Mouse (Mus musculus) embryonic fibroblast, embryonic 13.5 days (primary cell): ENCODE results near the gene Psmc1. TPM values are rescaled to one million over a fixed set of nuclear protein-coding genes. Genes with fewer than 3 reads are reported as not detected.

Experiments
- H3K27ac ChIP-seq: 2 replicates; pipeline ENCODE4 v1.5.1; 2012; ENCODE audit warnings: low read length, control low read depth, inconsistent platforms; ENCODE audit not compliant: insufficient read depth
- H3K4me1 ChIP-seq: 2 replicates; pipeline ENCODE4 v1.6.1; 2011; ENCODE audit warnings: low read length; ENCODE audit not compliant: control insufficient read depth, insufficient read depth
- H3K4me3 ChIP-seq: 2 replicates; pipeline ENCODE4 v1.5.1; 2011; ENCODE audit warnings: mild to moderate bottlenecking, control low read depth, low read length; ENCODE audit not compliant: insufficient read depth
- CTCF ChIP-seq: IDR thresholded peaks from 2 replicates; pipeline ENCODE4 v1.5.1; 2011; ENCODE audit warnings: mild to moderate bottlenecking, control low read depth, low read length, moderate library complexity, borderline replicate concordance; ENCODE audit not compliant: insufficient read depth
- POLR2A ChIP-seq: IDR thresholded peaks from 2 replicates; pipeline ENCODE4 v1.6.1; 2011; ENCODE audit warnings: low read depth, mild to moderate bottlenecking, control low read depth, low read length, moderate library complexity
- polyA plus RNA-seq: library from polyadenylated mRNA; stranded (reverse); fragments of >200 nt; gene quantifications from 2 replicates; pipeline ENCODE4 v1.2.4, GENCODE M21; 2011; ENCODE audit warnings: low read depth; ENCODE audit not compliant: missing spikeins, insufficient read length

The Psmc1 gene
- polyA plus RNA-seq, 1 experiment, result 290 TPM

DNA sequence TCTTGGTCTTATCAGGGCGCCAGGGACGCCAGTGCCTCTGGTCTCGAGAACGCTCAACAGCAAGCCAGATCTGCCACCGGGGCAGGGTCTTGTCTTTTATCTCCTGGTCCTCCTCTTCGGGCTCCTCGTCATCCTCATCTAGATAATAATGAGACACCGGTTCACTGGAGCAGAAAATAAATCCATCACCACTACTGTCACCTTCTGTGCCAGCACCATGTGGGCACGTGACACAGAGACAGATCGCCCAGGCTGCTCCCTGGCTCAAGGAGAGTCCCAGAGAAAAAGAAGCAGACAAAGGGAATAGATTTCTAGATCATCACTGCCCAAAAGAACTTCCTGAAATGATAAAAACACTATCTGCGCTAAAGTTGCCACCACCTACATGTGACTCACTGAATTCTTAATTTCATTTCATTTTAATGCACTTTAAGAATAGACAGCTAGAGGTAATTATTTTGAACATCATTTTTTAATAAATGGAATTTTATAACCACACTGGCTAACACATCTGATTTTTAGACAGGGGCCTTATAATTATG lies 24.5 kb downstream of the Psmc1 start:
- Histone ChIP-seq H3K27ac (no peak overlapping the region), H3K4me3 (no peak overlapping the region), H3K4me1 (no peaks in the 10 kb centered on the region)
- no peak for TF ChIP-seq CTCF
- TF ChIP-seq POLR2A, result no peak

DNA sequence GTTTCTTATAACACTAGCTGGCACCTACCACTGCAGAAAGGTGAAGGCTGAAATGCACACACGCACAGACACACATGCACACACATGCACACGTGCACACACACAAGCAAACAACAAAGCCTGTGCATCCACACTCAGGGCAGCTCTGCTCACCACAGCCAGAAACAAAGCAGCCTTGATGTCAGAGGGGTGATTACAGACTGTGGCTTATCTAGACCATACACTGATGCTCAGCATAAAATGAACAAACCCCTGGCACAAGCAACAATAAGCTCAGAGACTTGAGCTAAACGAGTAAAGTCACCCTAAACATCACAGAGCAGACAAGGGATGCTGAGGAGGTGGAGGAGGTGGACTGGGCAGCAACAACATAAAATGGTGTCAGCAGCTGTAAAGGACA lies 25.2 kb downstream of the Psmc1 start:
- H3K4me1 ChIP-seq, result no peaks in the 10 kb centered on the region
- H3K27ac ChIP-seq, result no peak overlapping the region
- H3K4me3 ChIP-seq, result no peak overlapping the region
- TF ChIP-seq CTCF (no peak), POLR2A (no peak)

DNA sequence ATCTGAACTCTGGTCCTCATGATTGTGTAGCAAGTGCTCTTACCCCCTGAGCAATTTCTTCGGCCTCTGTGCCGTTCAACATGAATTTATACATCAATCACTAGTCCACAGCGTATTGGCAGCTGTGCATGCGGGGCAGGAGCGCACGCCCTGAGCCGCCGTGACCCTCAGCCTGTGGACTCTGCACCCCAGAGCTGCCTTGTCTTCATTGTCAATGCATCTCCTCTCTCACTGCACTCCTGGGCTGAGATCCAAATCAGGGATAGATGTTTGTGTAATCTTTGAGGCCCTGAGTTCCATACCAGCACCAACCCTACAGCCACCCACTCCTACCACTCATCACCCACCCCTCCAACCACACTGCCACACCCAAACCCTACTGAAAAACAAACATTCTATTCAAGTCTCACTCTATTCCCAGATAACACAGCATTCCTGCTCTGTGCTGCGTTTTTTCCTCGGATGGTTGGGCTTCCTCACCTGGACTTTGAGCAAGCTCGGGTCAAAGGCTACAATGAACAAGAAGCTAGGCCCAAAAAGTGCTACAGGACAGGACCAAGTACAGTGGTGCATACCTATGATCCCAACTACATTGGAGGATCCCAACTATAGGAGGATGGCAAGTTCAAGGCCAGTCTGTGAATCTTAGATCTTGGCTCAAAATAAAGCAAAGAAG lies 33.0 kb downstream of the Psmc1 start:
- TF ChIP-seq POLR2A (no peak), CTCF (no peak)

DNA sequence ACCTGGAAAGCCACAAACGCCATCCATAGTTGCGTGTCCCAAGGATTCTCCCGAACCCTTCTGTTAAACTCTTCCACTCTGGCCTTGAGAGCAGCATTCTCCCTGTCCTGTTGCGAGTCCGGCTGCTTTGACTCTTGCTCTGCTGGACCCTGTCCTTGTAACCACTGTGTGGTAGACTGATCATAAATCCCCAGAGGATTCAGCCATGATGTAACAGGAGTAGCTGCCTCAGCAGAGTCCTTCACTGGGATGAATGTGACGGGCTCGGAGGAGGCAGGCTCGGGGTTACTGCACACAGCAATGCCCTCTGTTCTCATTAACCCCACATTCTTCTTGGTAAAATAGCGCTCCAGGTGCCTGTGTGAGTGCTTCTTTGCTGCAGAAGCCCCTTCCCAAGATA lies 33.8 kb downstream of the Psmc1 start:
- TF ChIP-seq POLR2A, result no peak
- TF ChIP-seq CTCF, result no peak
- Histone ChIP-seq H3K27ac (no peak overlapping the region), H3K4me1 (no peaks in the 10 kb centered on the region), H3K4me3 (no peak overlapping the region)

More for the DNA sequence above, 33.0 kb downstream of the Psmc1 start:
- Histone ChIP-seq H3K27ac (no peak overlapping the region), H3K4me1 (no peaks in the 10 kb centered on the region), H3K4me3 (no peak overlapping the region)

DNA sequence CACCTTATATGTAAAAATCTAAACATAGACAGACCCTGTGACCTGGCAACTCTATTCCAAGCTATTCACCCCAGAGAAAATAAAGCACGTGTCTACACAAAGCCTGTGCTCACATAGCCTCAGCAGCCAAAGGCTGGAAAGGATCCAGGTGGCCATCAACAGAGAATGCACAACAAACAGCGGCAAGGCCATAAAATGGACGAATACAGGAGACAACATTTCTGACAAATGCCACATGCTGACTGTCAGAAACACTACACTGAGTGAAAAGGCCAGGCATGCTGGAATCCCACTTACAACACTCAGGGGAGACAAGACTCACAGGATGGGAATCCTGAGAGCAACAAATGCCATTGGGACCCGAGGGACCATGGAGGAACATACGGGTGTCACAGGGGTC lies 34.3 kb downstream of the Psmc1 start:
- no peaks in the 10 kb centered on the region for H3K4me1 ChIP-seq
- H3K27ac ChIP-seq, result no peak overlapping the region
- H3K4me3 ChIP-seq, result no peak overlapping the region
- no peak for TF ChIP-seq CTCF
- no peak for TF ChIP-seq POLR2A

DNA sequence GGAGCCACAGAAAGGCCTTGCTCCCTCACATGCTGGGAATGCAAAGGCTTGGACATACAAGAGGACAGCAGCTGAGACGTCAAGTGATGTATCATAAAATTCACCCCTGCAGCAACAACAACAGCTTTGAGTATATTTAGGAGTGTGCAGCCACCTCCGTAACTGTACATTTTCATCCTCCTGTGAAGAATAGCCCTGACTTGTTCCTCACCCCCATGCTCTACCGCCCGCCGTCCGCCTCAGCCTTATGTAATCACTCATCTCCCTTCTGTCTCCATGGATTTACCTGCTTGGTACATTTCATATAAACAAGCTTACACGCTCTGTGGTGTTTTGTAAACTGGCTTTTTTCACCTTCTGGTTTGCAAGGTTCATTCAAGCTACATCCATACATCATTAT lies 42.5 kb downstream of the Psmc1 start:
- TF ChIP-seq POLR2A (no peak), CTCF (no peak)
- H3K27ac ChIP-seq, result no peak overlapping the region
- H3K4me3 ChIP-seq, result no peak overlapping the region
- H3K4me1 ChIP-seq, result no peaks in the 10 kb centered on the region

DNA sequence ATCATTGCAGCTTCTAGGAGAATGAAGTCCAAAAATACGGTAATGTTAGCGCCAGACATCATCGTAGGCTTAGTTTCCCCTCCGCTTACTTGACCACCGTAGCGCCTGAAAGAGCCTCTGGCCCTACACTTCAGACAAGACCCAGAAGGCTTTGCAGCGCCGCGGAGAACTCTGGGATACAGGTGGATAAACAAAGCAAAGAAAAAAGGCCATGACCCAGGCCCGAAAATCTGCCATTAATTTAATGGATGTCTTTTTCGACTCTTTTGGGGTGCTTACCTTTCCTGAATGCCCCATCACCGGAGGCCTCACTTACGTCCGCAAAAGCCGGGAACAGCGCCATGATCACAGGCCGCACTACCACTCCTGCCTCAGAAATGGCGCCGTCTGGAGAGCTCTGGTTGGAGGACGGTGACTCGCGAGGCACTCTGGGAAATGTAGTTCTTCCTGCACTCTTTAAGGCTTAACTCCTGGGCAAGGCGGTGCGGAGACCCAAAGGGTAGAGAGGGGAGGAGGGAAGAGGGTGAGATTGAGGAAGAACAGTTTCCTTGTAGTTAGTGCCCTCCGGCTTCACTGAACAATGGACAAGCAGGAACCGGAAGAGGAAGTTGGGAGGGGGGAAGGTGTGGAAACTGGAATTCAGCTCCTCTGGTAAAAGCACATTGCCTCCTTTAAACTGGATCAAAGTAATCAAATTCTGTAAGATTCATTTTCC lies 49.5 kb downstream of the Psmc1 start, which contains the start of gene Nrde2:
Nrde2 (minus strand) TSS at position 393 of the 715 bp plus-strand sequence.
- Histone ChIP-seq H3K4me3 (peak within 1 kb of the TSS; percentile 64), H3K27ac (no peak within 1 kb of the TSS), H3K4me1 (no peaks in the 10 kb centered on the region)
- TF ChIP-seq CTCF (no peak), POLR2A (peak; percentile 91)

DNA sequence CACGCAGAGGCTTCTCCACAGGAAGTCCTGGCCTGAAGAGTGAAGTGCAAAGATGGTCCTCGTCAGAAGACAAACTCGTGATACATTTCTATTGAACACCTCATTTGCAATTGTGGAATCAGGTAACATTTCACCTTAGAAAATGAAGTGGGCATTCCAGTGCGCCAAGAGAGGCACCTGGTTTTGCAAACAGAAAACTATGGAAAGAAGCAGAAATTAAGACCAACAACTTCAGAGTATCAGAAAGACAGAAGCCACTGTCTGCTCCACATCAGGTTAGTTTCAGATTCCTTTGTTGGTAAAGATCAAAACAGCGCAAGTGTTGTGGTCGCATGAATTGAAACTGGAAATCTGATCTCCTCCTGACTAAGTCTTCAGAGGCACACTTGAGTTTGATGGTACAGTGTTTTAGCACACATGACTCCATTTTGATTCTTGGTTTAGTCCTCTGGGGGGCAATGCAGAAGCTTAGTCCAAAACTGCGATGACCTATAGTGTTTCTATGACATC lies 55.1 kb downstream of the Psmc1 start:
- Histone ChIP-seq H3K4me3 (no peak overlapping the region), H3K27ac (no peak overlapping the region), H3K4me1 (0 out of 2 replicates have a peak, but pooled peaks cover 2% of the 10 kb centered on the region)
- no peak for TF ChIP-seq CTCF
- TF ChIP-seq POLR2A, result no peak

DNA sequence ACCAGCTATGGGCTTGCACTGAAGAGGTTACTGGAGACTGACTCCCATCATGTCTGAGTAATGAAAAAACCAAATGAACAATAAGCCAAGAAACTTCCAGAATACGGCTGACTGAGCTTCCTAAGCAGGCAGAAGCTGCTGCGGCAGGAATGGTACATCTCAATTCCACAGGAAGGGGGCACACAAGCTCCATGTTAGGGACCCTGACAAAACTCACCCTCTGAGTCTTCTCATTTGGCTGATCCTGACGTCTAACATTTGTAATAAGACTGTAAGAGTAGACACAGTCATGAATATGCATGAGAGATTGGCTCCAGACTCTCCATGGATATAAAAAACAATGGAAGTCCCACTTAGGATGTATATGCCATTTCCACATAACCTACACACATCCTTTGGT lies 56.2 kb downstream of the Psmc1 start:
- Histone ChIP-seq H3K27ac (no peak overlapping the region), H3K4me1 (0 out of 2 replicates have a peak, but pooled peaks cover 2% of the 10 kb centered on the region), H3K4me3 (no peak overlapping the region)
- peak; percentile 39; the same call in 1 of the 2 replicates for TF ChIP-seq CTCF
- TF ChIP-seq POLR2A, result no peak
